Mouse (Mus musculus) left cerebral cortex, adult 2 months (tissue): ENCODE data around the gene Katnal1. TPM values are rescaled to one million over a fixed set of nuclear protein-coding genes. Genes with fewer than 3 reads are reported as not detected.
A peak's percentile ranks its signal among the peaks of the same experiment; 100 is the strongest.

Experiments used
- DNase-seq, 2 experiments: peaks; one replicate each; pipeline ENCODE4 v3.0.0; 2021 to 2022; ENCODE audit warnings: low spot score in 2 of 2, mixed read lengths in 1 of 2; ENCODE audit errors: extremely low spot score in 1 of 2
- H3K27ac ChIP-seq: fragments of 200-600 bp; 2 replicates; pipeline ENCODE4 v1.8.1; 2022
- H3K4me3 ChIP-seq: fragments of 200-600 bp; 2 replicates; pipeline ENCODE4 v1.8.1; 2022
- CTCF ChIP-seq: fragments of 200-600 bp; IDR thresholded peaks from 2 replicates; pipeline ENCODE4 v1.8.1; 2022; ENCODE audit warnings: antibody characterized with exemption, mild to moderate bottlenecking, moderate library complexity
- intact Hi-C: fragments of 180-260 bp; cut with DNase I; formaldehyde crosslinking; loops from one replicate; pipeline ENCODE4 v1.15.1; 2025
- total RNA-seq, 2 experiments: library from RNA; stranded (reverse); gene quantifications; 2 replicates each; pipeline ENCODE4 v1.2.3; 2021

The Katnal1 gene
- total RNA-seq, 2 experiments from 2014 or later: 76.6 to 78.1 TPM

GRCm38 (mm10) chr5:148965691-148966333, 36.7 kb upstream of the Katnal1 start:
- intact Hi-C loops: loop anchor here (2.0 to 5.0 kb wide), 4 partner anchors 29 to 571 kb away; partner anchors contain the start of gene Gm42791
- no peak; the same call in 1 of the 2 replicates for TF ChIP-seq CTCF
- DNase-seq: peak; percentile 65 to 67
- Histone ChIP-seq H3K4me3 (no peak overlapping the region), H3K27ac (peak overlapping the region; percentile 94)

- no peak overlapping the region for H3K4me3 ChIP-seq
- no peak for TF ChIP-seq CTCF
- intact Hi-C loops: loop anchor here (2.0 to 5.0 kb wide), 3 partner anchors 30 to 572 kb away; partner anchors contain the start of gene Gm42791
- DNase-seq: no peak
- peak overlapping the region; percentile 94 for H3K27ac ChIP-seq
These were observed 36.0 kb upstream of the Katnal1 start for GRCm38 (mm10) chr5:148965089-148965591.

DNA sequence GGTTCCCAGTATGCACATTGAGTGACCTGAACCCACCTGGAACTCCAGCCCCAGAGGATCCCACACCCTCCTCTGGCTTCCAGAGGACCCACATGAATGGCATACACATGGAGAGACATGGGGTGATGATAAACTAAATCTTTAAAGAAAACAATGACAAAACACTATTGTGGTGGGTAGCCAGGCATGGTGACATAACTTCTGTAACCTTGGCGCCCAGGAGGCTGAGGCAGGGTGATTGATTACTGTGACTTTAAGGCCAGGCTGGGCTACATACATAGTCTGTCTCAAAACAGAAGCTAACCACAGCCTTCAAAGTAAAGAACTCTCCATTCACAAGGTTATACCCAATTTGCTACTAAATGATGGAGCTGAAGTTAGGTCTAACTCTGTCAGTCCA, 35.1 kb upstream of the Katnal1 start:
- DNase-seq: no peak
- Histone ChIP-seq H3K27ac (peak overlapping the region; percentile 94), H3K4me3 (no peak overlapping the region)
- no peak for TF ChIP-seq CTCF
- intact Hi-C loops: loop anchor here (2.0 kb wide), 2 partner anchors 31 to 87 kb away; partner anchors contain the start of gene Gm42791

GRCm38 (mm10) chr5:148960211-148960610, 31.1 kb upstream of the Katnal1 start:
- peak overlapping the region; percentile 91 for H3K27ac ChIP-seq
- no peak for TF ChIP-seq CTCF
- peak overlapping the region; percentile 48 for H3K4me3 ChIP-seq
- intact Hi-C loops: no loop called here
- DNase-seq: no peak

GRCm38 (mm10) chr5:148959068-148959990, 30.2 kb upstream of the Katnal1 start:
- peak; percentile 76 to 87 for DNase-seq
- no peak for TF ChIP-seq CTCF
- H3K4me3 ChIP-seq: peak overlapping the region; percentile 48
- peak overlapping the region; percentile 91 for H3K27ac ChIP-seq
- intact Hi-C loops: loop anchor here (2.0 kb wide), 2 partner anchors 31 to 63 kb away; partner anchors contain the start of gene Katnal1

- intact Hi-C loops: loop anchor here (2.0 kb wide), 2 partner anchors 30 to 62 kb away; partner anchors contain the start of gene Katnal1
- no peak for DNase-seq
- TF ChIP-seq CTCF: peak; percentile 65
- peak overlapping the region; percentile 91 for H3K27ac ChIP-seq
- H3K4me3 ChIP-seq: no peak overlapping the region; the same call in 1 of the 2 replicates
These were observed 29.2 kb upstream of the Katnal1 start for GRCm38 (mm10) chr5:148958355-148958754.

DNA sequence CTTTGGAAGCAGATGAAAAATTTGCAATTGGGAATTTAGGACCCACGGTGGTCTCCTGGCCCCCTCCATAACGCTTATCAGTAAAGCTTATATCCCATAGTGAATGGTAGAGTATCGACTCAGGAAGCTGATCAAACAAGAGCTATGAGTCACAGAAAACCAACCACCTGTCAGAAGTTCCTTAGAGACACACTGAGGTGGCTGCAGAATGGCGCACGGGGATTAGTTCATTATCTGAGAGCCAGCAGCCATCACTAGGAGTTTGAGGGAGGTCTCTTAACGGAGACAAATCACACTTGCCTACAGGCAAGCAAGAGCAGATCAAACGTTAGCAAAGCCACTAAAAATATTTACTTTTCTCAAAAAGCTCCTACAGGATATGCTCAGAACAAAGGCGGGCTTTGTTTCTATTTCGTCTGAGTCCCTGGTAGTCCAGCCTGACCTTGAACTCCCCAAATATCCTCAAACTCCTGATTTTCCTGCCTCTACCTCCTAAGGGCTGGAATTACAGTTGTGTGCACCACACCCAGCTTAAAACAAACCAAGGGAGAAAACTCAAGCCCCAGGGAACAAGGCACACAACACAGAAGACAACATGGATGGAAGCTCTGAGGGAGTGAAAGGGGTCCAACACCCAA, 27.9 kb upstream of the Katnal1 start:
- no peak for TF ChIP-seq CTCF
- Histone ChIP-seq H3K27ac (no peak overlapping the region), H3K4me3 (no peak overlapping the region)
- no peak for DNase-seq
- intact Hi-C loops: no loop called here

- DNase-seq: no peak
- intact Hi-C loops: no loop called here
- Histone ChIP-seq H3K27ac (no peak overlapping the region), H3K4me3 (no peak overlapping the region)
- TF ChIP-seq CTCF: no peak
These were observed 27.0 kb upstream of the Katnal1 start for GRCm38 (mm10) chr5:148956091-148956490.

- intact Hi-C loops: no loop called here
- no peak for TF ChIP-seq CTCF
- no peak for DNase-seq
These were observed 26.5 kb upstream of the Katnal1 start for GRCm38 (mm10) chr5:148955575-148955974.

GRCm38 (mm10) chr5:148954314-148955060, 25.4 kb upstream of the Katnal1 start:
- no peak for TF ChIP-seq CTCF
- no peak for DNase-seq
- intact Hi-C loops: no loop called here
- H3K27ac ChIP-seq: no peak overlapping the region
- no peak overlapping the region for H3K4me3 ChIP-seq

More at GRCm38 (mm10) chr5:148955575-148955974, 26.5 kb upstream of the Katnal1 start:
- Histone ChIP-seq H3K4me3 (no peak overlapping the region), H3K27ac (no peak overlapping the region)

DNA sequence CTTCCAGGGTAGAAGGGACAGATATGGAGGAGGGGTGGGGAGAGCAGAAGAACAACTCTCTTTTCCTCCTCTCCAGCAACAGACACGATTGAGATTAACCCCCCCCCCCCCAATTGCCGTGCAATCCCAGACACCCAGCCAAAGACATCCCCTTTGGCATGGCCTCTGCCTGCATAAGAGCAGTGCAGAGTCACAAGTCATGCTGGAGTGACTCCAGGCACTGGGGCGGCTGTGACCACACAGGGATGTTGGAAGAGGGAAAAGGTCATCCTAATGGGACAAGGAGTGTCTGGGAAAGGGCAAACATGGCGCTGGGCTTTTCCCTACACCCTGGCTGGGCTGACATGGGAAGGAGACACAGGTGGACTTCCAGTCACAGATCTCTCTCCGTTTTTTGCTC, 24.0 kb upstream of the Katnal1 start:
- no peak for TF ChIP-seq CTCF
- Histone ChIP-seq H3K4me3 (no peak overlapping the region), H3K27ac (no peak overlapping the region)
- intact Hi-C loops: no loop called here
- DNase-seq: no peak
